Mouse (Mus musculus) common myeloid progenitor, adult 5-6 weeks (primary cell): ENCODE data around the gene Itch. TPM values are rescaled to one million over a fixed set of nuclear protein-coding genes. Genes with fewer than 3 reads are reported as not detected.
"Not testable (repeated sequence)": the region's sequence is repeated elsewhere in the genome, so short reads cannot be mapped to it uniquely, and the experiment has no call there.

Source experiments
- ATAC-seq: replicated peaks from 2 replicates; pipeline ENCODE4 v1.8.0; 2016; ENCODE audit warnings: low read depth, mild to moderate bottlenecking, moderate TSS enrichment, inconsistent platforms; ENCODE audit not compliant: poor library complexity, severe bottlenecking
- total RNA-seq: library from RNA; stranded (forward); fragments of 200-1000, 187-1606 nt; gene quantifications from 2 replicates; pipeline ENCODE4 v1.2.3, GENCODE M21; 2017

Gene Itch
- total RNA-seq: 48.2 and 64.5 TPM in 2 replicates

DNA sequence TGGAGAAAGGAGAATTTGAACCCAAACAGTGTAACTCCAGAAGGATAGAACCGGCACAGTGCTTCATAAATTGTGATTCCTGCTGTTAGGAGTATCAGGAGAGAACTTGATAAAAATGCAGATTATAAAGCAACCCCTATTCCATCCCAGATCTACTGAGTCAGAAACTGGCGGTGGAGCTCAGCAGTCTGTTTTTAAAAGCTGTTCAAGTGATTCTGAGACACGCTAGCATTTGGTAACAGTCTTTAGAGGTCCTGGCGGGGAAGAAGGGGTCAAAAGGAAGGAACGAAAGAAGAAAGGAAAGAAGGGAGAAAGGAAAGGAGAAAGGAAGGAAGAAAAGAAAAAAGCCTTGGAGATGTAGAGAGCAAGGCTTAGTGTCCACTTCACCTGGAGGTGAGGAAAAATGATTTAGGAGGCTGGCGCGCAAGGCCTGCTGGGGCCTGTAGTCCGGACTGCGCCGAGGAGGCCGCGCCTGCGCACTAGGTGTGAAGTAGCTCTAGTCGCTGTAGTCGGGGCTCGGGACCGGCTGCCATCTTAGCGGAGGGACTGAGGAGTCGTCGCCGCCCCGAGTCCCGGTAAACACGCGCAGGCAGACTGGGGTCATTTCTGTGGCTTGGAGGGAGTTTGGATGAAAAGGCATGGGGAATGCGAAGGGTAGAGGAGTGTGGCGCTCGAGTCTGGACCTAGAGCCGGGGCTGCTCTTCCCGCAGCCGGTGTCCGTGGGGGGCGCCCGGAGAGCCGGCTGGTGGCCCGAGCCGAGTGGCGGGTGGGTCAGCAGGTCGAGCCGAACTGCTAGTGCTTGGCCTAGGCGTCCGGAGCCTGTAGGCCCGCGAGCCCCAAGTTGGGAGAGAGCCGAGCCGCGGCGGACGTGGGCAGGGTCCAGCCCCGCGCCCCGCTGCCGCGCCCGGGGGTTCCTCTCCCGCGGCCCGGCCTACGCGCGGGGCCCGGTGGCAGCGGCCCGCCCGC lies at the start of gene Itch:
TSS of gene Itch (plus strand) at position 499 of the 966 bp plus-strand sequence.
- ATAC-seq: peak; percentile 95

DNA sequence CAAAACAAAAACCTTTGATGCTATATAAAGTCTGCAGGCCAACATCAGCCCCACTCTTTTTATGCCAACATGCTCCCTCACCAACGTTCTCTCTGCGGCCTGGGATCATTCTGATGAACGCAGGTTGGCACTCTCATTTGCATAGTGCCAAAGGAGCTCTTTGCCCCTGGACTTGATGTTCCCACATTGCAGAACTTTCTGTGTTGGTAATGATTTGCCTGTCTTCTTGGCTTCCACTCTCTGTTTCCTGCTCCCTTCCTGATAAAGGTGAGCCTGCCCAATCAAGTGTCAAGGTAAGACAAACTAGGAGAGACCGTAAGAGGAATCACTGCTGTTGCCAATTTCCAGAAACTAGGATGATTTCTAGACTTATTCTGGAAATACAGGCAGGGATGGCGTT lies 48.8 kb upstream of the Itch start:
- no peak for ATAC-seq

DNA sequence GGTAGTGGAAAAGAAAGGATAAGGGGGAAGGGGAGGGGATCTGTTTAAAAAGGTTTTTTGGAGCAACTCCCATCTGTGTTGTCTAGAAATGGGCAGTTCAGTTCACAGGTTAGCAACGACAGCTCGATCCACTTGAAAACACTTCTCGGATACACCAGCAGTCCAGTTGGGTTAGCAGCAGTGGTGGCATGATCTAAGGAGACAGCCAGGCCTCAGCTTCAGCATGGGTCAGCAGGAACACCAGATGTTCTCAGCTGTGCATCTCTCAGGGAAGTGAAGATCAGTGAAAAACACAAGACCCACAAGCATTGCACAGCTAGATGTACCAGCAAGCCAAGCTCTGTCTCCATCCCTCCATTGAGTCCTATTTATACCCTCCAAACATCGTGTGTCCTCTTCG lies 47.0 kb upstream of the Itch start:
- ATAC-seq: no peak

DNA sequence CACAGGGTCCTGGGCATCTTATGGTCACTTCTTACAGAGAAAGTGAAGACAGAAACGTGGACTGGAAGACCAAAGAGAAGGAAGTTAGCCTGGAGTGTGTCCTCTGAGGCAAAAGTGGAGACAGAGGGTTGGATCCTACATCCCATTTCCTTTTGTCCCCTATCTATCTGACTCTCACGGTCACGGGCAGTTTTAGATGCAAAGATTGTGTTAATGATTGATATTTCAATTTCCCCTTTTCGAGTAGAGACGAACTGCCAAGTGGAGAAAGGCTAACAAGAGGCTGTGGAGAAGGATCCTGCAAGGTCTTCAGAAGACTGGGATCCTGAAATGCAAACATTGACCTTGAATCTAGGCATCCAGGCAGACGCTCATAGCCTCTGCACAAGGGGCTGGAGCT lies 45.0 kb upstream of the Itch start:
- no peak for ATAC-seq

DNA sequence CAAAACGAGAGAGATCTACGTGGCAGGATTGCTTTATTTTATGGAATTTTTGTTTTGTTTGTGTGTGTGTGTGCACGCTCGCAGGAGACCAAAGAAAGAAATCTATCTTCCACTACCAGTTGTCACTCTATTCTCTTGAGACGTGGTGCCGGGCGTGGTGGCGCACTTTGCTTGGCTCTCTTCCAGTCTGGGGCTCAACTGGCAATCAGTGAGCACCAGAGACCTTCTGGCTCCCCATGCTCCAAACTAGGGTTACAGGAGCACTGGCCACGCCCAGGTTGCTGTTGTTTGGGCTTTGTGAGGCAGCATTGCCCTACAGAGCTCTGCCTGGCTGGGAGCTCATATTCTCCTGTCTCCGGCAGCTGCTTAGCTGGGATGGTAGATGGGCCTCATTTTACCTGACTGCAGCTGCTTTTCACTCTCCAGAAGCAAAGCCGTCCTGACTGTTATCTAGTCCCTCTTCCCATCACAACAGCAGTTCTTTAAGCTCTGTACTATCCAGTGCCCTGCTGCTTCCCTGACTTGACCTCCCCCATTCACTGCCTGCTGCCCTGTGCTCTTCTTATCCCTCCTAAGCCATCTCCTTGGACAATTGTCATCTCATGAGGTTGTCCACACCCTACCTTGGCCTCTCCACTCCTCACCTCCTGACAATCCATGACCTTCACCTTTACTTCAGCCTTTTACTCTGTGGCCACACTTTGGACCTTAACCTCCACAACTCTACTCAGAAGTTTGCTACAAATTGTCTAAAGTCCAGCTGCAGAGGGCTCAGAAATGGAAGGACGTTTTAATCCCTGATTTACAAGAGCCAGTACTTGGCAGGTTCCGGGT lies 42.2 kb upstream of the Itch start:
- peak; percentile 89 for ATAC-seq

DNA sequence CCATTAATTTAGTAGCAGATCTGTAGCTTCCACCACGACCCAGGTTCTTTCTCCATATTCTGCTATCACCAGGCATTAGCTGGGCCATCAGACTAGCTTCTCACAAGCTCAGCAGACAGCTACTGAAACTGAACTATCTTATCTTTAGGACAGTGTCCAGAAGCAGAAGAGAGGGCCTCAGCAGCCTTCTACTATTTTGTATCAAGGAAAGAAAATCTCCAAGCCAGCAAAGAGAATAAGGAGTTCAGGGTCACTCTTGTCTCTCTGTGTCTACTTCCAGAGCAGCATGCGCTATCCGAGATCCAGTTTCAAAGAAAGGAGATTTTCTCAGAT lies 41.6 kb upstream of the Itch start:
- no peak for ATAC-seq

DNA sequence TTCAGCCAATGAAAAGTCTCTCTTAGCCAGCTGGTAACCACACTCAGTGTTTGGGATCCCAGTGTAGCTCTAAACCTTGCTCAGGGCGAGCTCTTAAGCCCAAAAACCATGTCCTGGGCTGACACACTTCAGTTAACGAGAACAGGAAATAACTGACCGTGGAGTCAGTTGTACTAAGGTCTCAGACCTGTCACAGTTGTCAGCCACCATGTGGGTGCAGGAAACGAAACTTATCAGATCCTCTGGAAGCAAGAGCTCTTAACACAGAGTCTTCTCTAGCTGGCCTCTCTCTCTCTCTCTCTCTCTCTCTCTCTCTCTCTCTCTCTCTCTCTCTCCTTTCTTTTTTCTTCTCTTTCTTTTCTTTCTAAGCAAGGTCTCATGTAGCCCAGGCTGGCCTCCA lies 39.9 kb upstream of the Itch start:
- peak; percentile 59 for ATAC-seq

DNA sequence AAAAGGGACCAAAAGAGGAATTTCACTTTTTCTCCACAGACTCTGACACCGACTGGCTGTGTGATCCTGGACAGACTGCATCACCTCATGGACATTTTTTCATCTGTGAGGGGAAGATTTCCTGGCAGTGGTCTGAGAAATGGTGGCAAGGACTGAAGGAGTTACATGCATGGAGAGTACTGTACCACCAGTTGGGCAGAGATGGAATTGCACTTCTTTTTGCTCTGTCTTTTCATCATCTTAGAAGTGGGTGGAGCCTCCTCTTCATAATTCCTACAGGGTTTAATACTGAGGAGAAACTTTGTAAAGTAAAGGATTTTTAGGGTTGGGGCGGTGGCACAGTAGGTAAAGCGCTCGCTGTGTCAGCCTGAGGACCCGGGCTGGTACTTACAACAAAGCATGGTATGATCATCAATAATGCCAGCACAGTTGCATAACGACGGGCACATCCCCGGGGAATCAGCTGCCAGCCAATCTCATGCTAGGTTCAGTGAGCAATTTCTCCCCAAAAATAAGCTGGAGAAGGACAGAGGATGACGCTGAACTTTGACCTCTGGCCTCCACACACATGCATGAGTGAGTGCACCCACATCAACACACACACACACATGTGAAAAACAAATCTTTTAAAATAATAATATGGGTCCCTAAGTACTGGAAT lies 34.5 kb upstream of the Itch start:
- peak; percentile 71 for ATAC-seq

DNA sequence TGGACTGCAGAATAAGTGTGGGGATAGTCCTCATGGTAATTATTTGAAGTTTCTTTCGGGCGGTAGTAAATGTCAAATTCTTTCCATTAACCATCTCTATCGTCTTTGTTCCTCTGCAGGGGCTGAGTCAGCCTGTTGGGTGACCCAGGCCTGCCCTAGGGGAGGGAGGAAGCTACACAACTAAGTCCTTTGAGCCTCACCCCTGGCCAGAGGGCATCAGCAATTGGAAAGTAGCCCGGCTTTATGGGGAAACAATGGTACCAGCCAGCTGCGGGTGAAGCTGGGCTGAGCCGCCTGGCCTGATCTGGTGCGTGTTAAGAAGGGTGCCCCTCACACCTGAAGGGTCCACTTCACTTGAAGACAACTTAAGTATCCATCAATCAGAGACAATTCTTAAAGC lies 33.9 kb upstream of the Itch start:
- ATAC-seq: no peak

DNA sequence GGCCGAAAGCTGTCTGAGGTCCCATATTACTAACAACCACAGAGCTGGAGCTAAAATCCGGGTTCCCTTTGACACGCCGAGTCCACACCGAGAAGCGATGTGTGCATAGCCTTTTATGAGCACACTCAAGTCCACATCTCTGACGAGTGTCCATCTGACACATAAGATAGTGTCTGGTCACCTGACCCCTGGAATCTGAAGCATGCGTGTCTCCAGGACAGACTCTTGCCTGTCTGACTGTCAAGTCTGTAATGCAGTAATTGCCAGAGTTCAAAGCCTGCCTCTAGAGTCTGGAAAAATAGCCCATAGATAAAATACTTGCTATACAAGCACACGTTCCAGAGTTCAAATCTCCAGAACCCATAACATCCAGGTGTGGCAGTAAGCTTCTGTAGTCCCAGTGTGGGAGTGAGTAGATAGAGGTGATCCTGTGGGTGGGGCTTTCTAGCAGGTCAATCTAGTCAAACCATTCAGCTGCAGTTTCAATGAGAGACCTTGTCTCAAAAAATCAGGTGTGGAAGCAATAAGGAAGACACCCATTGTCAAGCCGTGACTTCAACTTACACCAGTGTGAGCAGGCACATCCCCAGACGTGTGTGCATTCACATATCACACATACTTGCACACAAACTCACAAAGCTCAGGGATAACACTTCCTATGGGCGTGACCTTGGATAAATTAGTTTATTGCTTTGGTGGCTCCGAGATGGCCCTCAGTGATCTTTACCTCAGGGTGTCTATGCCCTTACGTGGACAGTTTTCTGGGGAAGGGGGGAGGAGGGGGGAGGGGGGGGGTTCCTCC lies 33.1 kb upstream of the Itch start:
- no peak for ATAC-seq

DNA sequence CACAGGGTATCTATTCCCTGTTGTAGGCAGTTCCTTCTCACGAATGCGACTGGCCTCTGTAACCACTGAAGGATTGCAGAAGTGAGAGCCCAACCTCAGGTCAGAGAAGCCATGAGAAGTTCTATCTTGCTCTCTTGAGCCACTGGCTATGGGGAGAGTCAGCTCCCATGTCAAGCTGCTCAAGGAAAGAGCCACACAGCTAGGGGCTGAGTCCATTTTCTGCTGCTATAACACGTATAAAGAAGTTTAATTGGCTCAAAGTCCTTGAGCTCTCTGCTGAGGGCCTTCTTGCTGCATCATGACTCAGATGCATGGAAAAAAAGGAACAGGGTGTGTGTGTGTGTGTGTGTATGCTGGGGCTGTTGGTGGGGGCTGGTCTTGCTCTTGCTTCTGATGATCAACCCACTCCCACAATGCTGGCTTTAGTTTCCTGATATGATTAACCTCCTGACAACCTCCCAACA lies 32.5 kb upstream of the Itch start:
- ATAC-seq: peak; percentile 71

DNA sequence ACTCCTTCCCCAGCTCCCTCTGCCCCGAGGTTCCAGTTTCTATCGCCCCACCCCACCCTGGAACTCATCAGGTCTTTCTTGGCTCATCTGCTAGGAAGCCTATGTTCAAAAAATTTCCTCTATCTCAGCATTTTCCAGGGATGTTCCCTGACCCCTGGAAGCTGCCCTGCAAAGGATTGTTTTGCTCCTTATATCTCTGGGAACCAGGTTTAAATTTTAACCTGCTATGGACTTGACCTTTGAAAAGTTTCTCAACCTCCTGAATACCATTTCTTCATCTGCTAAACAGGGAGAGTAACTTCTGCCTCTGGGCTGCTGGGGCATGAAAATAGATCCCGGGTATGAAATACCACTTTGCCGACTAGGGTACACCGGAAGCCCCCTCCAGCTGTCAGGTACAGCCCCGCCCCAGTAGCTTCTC lies 31.5 kb upstream of the Itch start:
- ATAC-seq: no peak

DNA sequence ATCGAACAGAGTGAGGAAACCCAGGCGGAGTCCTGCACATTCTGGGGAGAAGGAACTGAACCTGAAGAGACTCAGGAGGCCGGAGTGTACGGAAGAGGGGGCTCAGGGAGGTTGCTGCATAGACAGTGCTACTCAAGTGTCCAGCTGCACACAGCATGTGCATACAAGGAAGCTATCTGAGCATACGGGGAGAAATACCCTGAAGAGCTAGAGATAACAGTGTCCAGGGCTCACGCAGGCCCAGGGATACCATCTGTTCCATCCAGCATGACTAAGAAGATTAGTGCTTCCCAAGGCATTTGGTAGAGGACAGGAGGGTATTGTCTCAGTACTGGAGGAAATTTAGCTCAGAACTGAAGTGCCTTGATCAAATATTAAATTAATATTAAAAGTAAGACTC lies 29.7 kb upstream of the Itch start:
- ATAC-seq: no peak

DNA sequence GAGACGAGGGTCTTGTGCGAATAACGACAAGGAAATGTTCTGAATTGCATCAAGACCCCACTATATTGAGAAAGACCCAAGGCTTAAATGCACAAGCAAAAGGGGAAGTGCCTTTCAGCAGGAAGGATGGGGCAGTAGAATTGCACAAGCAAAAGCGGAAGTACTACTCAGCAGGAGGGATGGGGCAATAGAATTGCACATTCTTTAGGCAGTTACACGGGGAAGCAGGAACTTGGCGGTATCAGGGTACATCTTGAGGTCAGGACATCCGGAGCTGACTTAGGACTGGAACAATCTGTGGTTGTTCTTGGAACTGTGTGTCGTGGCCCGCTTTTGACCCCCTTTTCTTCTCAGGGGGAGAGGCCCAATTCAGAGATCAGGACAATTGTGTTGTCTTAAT lies 26.0 kb upstream of the Itch start:
- not testable (repeated sequence) for ATAC-seq

DNA sequence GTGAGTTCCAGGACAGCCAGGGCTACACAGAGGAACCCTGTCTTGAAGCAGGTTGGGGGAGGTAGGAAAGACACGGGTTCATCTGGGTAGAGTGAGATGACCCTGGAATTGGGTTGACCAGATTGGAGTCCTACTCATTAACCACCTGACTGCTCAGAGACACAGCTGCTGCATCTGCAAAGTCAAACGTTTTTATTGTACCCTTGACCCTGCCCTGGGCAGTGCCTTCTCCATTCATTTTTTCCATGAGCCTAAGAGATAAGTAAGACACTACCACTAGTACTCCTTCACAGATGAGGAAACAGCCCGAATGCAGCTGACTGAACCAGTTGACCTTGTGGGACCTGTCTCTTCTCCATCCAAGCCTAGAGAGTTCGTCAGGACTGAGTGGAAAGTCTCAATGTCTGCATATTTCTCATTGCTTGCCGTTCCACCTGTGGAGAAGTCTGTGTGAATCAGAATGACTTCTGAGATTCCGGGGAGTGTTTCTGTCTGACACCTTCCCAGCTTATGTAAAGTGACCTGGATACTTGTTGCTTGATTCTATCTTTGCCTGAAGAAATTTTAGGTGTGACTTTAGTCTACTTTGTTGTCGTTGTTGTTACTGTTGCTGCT lies 18.0 kb upstream of the Itch start:
- no peak for ATAC-seq

DNA sequence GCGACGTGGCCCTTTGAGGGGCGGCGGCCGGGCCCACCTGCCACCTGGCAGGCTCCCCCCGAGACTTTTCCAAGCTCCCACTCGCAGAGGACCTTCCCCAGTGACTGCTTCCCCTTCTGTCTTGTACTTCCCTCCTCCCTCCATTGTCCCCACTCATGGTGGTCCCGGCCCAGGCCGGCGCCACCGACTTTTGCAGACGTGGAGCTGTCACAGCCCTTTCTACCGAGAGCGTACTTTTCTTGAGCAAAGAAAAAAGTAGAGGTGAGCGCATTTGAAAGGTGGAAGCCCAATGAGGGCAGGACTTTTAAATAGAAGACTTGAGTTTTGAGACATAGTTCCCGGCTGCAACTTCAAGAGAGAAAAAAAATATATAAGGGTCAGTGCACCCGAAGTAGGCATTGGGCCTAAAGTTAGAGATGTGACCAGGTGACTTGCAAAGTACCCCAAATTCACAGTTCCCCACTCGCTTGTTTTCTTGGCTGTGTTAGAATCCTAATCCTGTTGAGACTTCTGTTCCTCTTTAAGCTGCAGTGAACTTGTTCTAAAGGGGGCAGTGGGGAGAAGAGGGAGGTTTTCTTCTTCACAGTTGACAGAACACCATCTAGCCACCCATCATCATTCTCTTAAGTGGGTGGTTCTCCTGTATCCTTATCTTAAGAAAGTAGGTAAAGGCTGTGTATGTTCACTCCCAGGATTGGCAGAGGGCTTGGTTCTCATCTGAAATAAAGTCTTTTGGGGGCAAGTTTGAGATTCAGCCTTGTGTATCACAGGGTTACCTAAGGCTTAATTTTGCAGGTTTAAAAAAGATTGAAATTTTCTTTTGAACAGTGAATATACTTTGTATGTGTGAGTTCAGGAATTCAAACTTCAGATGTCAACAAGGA lies 910 bp downstream of the Itch start:
- 0 out of 2 replicates have a peak, but pooled peaks have one; percentile 11 for ATAC-seq

DNA sequence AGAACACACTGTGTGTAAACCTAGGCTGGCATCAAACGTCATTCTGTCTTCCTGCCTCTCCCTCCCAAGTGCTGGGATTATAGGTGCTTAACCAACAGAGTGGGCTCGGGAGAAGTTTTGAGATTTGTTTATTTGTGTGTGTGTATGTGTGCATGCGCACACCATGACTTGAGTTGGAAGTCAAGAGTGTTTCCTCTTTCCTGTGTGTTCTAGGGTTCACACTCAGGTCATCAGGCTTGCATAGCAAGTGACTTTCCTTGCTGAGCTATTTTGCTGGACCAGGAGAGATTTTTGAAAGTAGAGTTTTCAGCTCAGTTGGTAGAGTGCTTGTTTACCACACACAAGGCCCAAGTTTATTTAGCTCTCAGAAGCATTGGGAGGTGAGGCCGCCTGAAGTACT lies 1.8 kb downstream of the Itch start:
- no peak for ATAC-seq

DNA sequence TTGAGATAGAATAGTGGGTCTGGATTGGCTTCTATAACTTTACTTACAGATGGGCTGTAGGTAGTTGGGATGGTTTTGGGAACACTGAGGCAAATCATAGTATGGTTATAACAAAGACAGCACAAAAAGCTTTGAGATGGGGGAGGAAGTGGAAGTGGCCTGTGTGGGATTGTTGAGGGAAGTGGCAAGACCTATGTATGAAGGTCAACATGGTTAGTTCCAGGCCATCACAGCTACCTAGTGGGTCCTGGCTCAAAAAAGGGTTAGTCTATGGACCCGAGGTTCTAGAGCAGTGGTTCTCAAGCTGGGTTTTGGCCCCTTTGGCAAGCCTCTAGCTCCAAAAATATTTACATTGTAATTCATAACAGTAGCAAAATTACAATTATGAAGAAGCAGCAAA lies 2.2 kb downstream of the Itch start:
- ATAC-seq: 0 out of 2 replicates have a peak, but pooled peaks have one; percentile 12
